Comparison of ENCODE assay signal across 9 mouse cellular contexts in genomic region chr1:86038191-86038951, GRCm38 (mm10). TPM values are rescaled to one million over a fixed set of nuclear protein-coding genes. Genes with fewer than 3 reads are reported as not detected.
DNase-seq lines count a peak whose midpoint lies in the region; ATAC-seq and TF ChIP-seq lines count a peak whose summit lies in the region.
"Had no signal": no experiment of that assay in that cellular context is flagged by ENCODE, and none has a peak within 500 bp of the region (broad histone marks: within the 10 kb centered on the region; RNA-seq: fewer than 3 reads in every experiment).

No protein-coding gene starts in this region.

- no peak overlapping the region for H3K4me3 ChIP-seq in left cerebral cortex, adult 2 months
- no peak overlapping the region for H3K4me3 ChIP-seq in liver, embryonic 12.5 days
- no peak overlapping the region for H3K4me3 ChIP-seq in stomach, embryonic 16.5 days (replicated peaks; ENCODE audit: low read length)
- H3K4me3 ChIP-seq in forebrain, embryonic 15.5 days: no peak overlapping the region
- H3K4me3 ChIP-seq in midbrain, embryonic 14.5 days (replicated peaks; ENCODE audit: low read depth, low read length): no peak overlapping the region

- DNase-seq in left cerebral cortex, adult 2 months (ENCODE audit: extremely low spot score in 1 of 2, low spot score in 2 of 2): no peak
- no peak for DNase-seq in left cerebral cortex, adult 11 months (ENCODE audit: low spot score)
- peak; percentile 53 to 60 for DNase-seq in cerebellum, postnatal 14 days
- no peak for DNase-seq in midbrain, embryonic 14.5 days
- no peak for DNase-seq in layer of hippocampus, postnatal 36 days

- intact Hi-C loops in left cerebral cortex, adult 2 months (cut with DNase I): no loop called here

- 0 out of 2 replicates have a peak, but pooled peaks have one; percentile 46 for ATAC-seq in liver, embryonic 12.5 days
- ATAC-seq in stomach, embryonic 16.5 days (ENCODE audit: insufficient read depth, low FRiP score): peak; percentile 48; the same call in 1 of the 2 replicates
- no peak; the same call in 1 of the 2 replicates for ATAC-seq in forebrain, embryonic 15.5 days (replicated peaks)
- ATAC-seq in midbrain, embryonic 14.5 days (ENCODE audit: low FRiP score, low TSS enrichment): no peak

- H3K27me3 ChIP-seq in liver, embryonic 12.5 days (replicated peaks): peaks cover 15% of the 10 kb centered on the region
- no peaks in the 10 kb centered on the region for H3K27me3 ChIP-seq in stomach, embryonic 16.5 days (ENCODE audit: control insufficient read depth, insufficient read depth, low read length)
- H3K27me3 ChIP-seq in forebrain, embryonic 15.5 days: no peaks in the 10 kb centered on the region
- no peaks in the 10 kb centered on the region for H3K27me3 ChIP-seq in midbrain, embryonic 14.5 days (ENCODE audit: control insufficient read depth, insufficient read depth, low read length)

- H3K4me2 ChIP-seq in liver, embryonic 12.5 days: no peak overlapping the region
- H3K4me2 ChIP-seq in stomach, embryonic 16.5 days (ENCODE audit: low read depth, low read length): no peak overlapping the region
- H3K4me2 ChIP-seq in forebrain, embryonic 15.5 days (replicated peaks): no peak overlapping the region
- no peak overlapping the region for H3K4me2 ChIP-seq in midbrain, embryonic 14.5 days (ENCODE audit: low read length)

- no peaks in the 10 kb centered on the region for H3K36me3 ChIP-seq in liver, embryonic 12.5 days
- no peaks in the 10 kb centered on the region for H3K36me3 ChIP-seq in stomach, embryonic 16.5 days (ENCODE audit: control insufficient read depth, insufficient read depth, low read length)
- no peaks in the 10 kb centered on the region for H3K36me3 ChIP-seq in forebrain, embryonic 15.5 days
- no peaks in the 10 kb centered on the region for H3K36me3 ChIP-seq in midbrain, embryonic 14.5 days (ENCODE audit: control insufficient read depth, insufficient read depth, low read length)

- no peaks in the 10 kb centered on the region for H3K9me3 ChIP-seq in liver, embryonic 12.5 days (replicated peaks)
- H3K9me3 ChIP-seq in stomach, embryonic 16.5 days (replicated peaks; ENCODE audit: control insufficient read depth, low read length): no peaks in the 10 kb centered on the region
- peaks cover 6% of the 10 kb centered on the region; the same call in 1 of the 2 replicates for H3K9me3 ChIP-seq in forebrain, embryonic 15.5 days
- 0 out of 2 replicates have a peak, but pooled peaks cover 3% of the 10 kb centered on the region for H3K9me3 ChIP-seq in midbrain, embryonic 14.5 days (ENCODE audit: control insufficient read depth, low read length)

- H3K9ac ChIP-seq in liver, embryonic 12.5 days: no peak overlapping the region
- no peak overlapping the region for H3K9ac ChIP-seq in stomach, embryonic 16.5 days (ENCODE audit: low read length)
- H3K9ac ChIP-seq in forebrain, embryonic 15.5 days (replicated peaks): no peak overlapping the region
- no peak overlapping the region for H3K9ac ChIP-seq in midbrain, embryonic 14.5 days (replicated peaks; ENCODE audit: low read length)

- H3K27ac ChIP-seq in left cerebral cortex, adult 2 months: 0 out of 2 replicates have a peak overlapping the region, but pooled peaks have one; percentile 2
- no peak overlapping the region for H3K27ac ChIP-seq in liver, embryonic 12.5 days
- H3K27ac ChIP-seq in stomach, embryonic 16.5 days (ENCODE audit: low read length): peak overlapping the region; percentile 51; the same call in 1 of the 2 replicates
- no peak overlapping the region for H3K27ac ChIP-seq in forebrain, embryonic 15.5 days (replicated peaks)
- H3K27ac ChIP-seq in midbrain, embryonic 14.5 days (replicated peaks; ENCODE audit: low read depth, low read length): no peak overlapping the region

- WGBS in liver, embryonic 12.5 days (ENCODE audit: insufficient replicate concordance): 33% methylated on average over 3 of the region's 3 CpGs
- 43% methylated on average over 3 of the region's 3 CpGs for WGBS in stomach, embryonic 16.5 days
- whole genome bisulfite sequencing in forebrain, embryonic 15.5 days: 88% methylated on average over 3 of the region's 3 CpGs
- WGBS in midbrain, embryonic 14.5 days: 71% methylated on average over 3 of the region's 3 CpGs

- peaks cover 11% of the 10 kb centered on the region for H3K4me1 ChIP-seq in liver, embryonic 12.5 days
- H3K4me1 ChIP-seq in stomach, embryonic 16.5 days (ENCODE audit: control insufficient read depth, insufficient read depth, low read length): no peaks in the 10 kb centered on the region
- no peaks in the 10 kb centered on the region for H3K4me1 ChIP-seq in forebrain, embryonic 15.5 days
- H3K4me1 ChIP-seq in midbrain, embryonic 14.5 days (ENCODE audit: control insufficient read depth, insufficient read depth, low read length): no peaks in the 10 kb centered on the region

- no peak for TF ChIP-seq CTCF in left cerebral cortex, adult 2 months (IDR thresholded peaks at IDR 0.05)

RNA-seq across cellular contexts. Expression of gene 2810459M11Rik, which starts 7.3 kb away (rescaled TPM):
- total RNA-seq in left cerebral cortex, adult 2 months (2021): 1 to 10 TPM; 7.1 to 7.6 TPM
- 21.8 and 22.3 TPM in 2 replicates for polyA plus RNA-seq in liver, embryonic 12.5 days (2016; fragmentation: Nextera tagmentation; extraction: Ambion mirVana)
- polyA plus RNA-seq in stomach, embryonic 16.5 days (2015; fragmentation: Nextera tagmentation; extraction: Ambion mirVana): 3.3 TPM in 2 replicates
- 10.5 and 10.6 TPM in 2 replicates for polyA plus RNA-seq in forebrain, embryonic 15.5 days (2015; fragmentation: Nextera tagmentation; extraction: Ambion mirVana)
- 7.0 and 7.3 TPM in 2 replicates for polyA plus RNA-seq in midbrain, embryonic 14.5 days (2014; fragmentation: Nextera tagmentation; extraction: Ambion mirVana)
- total RNA-seq in layer of hippocampus, postnatal 36 days (2021): 10 to 100 TPM; 11.4 TPM

RNA-seq across cellular contexts. Expression of gene Spata3, which starts 21.8 kb away (rescaled TPM):
- total RNA-seq in left cerebral cortex, adult 2 months (2021): under 1 TPM; 0.61 to 0.75 TPM
- polyA plus RNA-seq in liver, embryonic 12.5 days (2016; fragmentation: Nextera tagmentation; extraction: Ambion mirVana): 0.19 TPM in 1 of 2 replicates, not detected in the other
- not detected in 2 replicates for polyA plus RNA-seq in stomach, embryonic 16.5 days (2015; fragmentation: Nextera tagmentation; extraction: Ambion mirVana)
- polyA plus RNA-seq in forebrain, embryonic 15.5 days (2015; fragmentation: Nextera tagmentation; extraction: Ambion mirVana): 0.23 and 0.66 TPM in 2 replicates
- 0.32 and 0.34 TPM in 2 replicates for polyA plus RNA-seq in midbrain, embryonic 14.5 days (2014; fragmentation: Nextera tagmentation; extraction: Ambion mirVana)
- 1 to 10 TPM in 1 of 2 experiments, under 1 TPM in 1; 0.35 to 1.3 TPM for total RNA-seq in layer of hippocampus, postnatal 36 days (2021)
- polyA plus RNA-seq: embryonic facial prominence, embryonic 11.5 days had no signal

RNA-seq across cellular contexts. Expression of gene Psmd1, which starts 25.8 kb away (rescaled TPM):
- 100 to 1,000 TPM; 107 to 115 TPM for total RNA-seq in left cerebral cortex, adult 2 months (2021)
- polyA plus RNA-seq in liver, embryonic 12.5 days (2016; fragmentation: Nextera tagmentation; extraction: Ambion mirVana): 167 and 168 TPM in 2 replicates
- 150 and 154 TPM in 2 replicates for polyA plus RNA-seq in stomach, embryonic 16.5 days (2015; fragmentation: Nextera tagmentation; extraction: Ambion mirVana)
- polyA plus RNA-seq in forebrain, embryonic 15.5 days (2015; fragmentation: Nextera tagmentation; extraction: Ambion mirVana): 175 and 182 TPM in 2 replicates
- polyA plus RNA-seq in midbrain, embryonic 14.5 days (2014; fragmentation: Nextera tagmentation; extraction: Ambion mirVana): 149 and 214 TPM in 2 replicates
- total RNA-seq in layer of hippocampus, postnatal 36 days (2021): 100 to 1,000 TPM; 104 to 108 TPM

Comparison
In these comparisons a context has a peak if more than half of its experiments do, and no peak if none do; other contexts are left out.
1. DNase-seq: peak in cerebellum, postnatal 14 days (2 of 2); none in left cerebral cortex, adult 2 months (0 of 2), left cerebral cortex, adult 11 months (single experiment), midbrain, embryonic 14.5 days (single experiment) and layer of hippocampus, postnatal 36 days (0 of 2).
2. H3K27ac ChIP-seq: peak in left cerebral cortex, adult 2 months (single experiment) and stomach, embryonic 16.5 days (single experiment); none in liver, embryonic 12.5 days (single experiment), forebrain, embryonic 15.5 days (single experiment) and midbrain, embryonic 14.5 days (single experiment).
3. ATAC-seq: peak in liver, embryonic 12.5 days (single experiment) and stomach, embryonic 16.5 days (single experiment); none in forebrain, embryonic 15.5 days (single experiment) and midbrain, embryonic 14.5 days (single experiment).